Mouse (Mus musculus): Measurements from ENCODE around the gene Aff2. TPM values are rescaled to one million over a fixed set of nuclear protein-coding genes. Genes with fewer than 3 reads are reported as not detected.

Gene Aff2
- polyA plus RNA-seq, 1 experiment from 2014 or later = 17.7 TPM

GRCm38 (mm10) chrX:69502061-69502460 is 142.0 kb downstream of the Aff2 start:
- Histone ChIP-seq H3K4me2 (no peak overlapping the region), H3K9me3 (no peaks in the 10 kb centered on the region)
- WGBS = 45% methylated on average over 3 of the region's 3 CpGs

GRCm38 (mm10) chrX:69518040-69518575 is 158.0 kb downstream of the Aff2 start:
- ATAC-seq (replicated peaks) = no peak
- Histone ChIP-seq H3K36me3 (replicated peaks) (no peaks in the 10 kb centered on the region), H3K4me1 (no peaks in the 10 kb centered on the region), H3K9ac (no peak overlapping the region), H3K27ac (no peak overlapping the region), H3K27me3 (replicated peaks) (no peaks in the 10 kb centered on the region), H3K4me3 (no peak overlapping the region), H3K4me2 (no peak overlapping the region), H3K9me3 (no peaks in the 10 kb centered on the region)
- 48% methylated on average over 6 of the region's 6 CpGs for WGBS

More at GRCm38 (mm10) chrX:69502061-69502460, 142.0 kb downstream of the Aff2 start:
- H3K4me1 ChIP-seq = no peaks in the 10 kb centered on the region
- no peak overlapping the region for H3K4me3 ChIP-seq
- H3K36me3 ChIP-seq (replicated peaks) = no peaks in the 10 kb centered on the region
- no peak for ATAC-seq (replicated peaks)
- no peak overlapping the region for H3K9ac ChIP-seq
- H3K27ac ChIP-seq = no peak overlapping the region
- no peaks in the 10 kb centered on the region for H3K27me3 ChIP-seq (replicated peaks)

GRCm38 (mm10) chrX:69540811-69541210 is 180.7 kb downstream of the Aff2 start:
- H3K27ac ChIP-seq = no peak overlapping the region
- no peaks in the 10 kb centered on the region for H3K36me3 ChIP-seq (replicated peaks)
- no peak overlapping the region for H3K9ac ChIP-seq
- H3K9me3 ChIP-seq = no peaks in the 10 kb centered on the region
- no peak for ATAC-seq (replicated peaks)
- WGBS = 70% methylated on average over 1 of the region's 1 CpGs
- H3K4me2 ChIP-seq = no peak overlapping the region
- no peaks in the 10 kb centered on the region for H3K4me1 ChIP-seq
- no peaks in the 10 kb centered on the region for H3K27me3 ChIP-seq (replicated peaks)
- no peak overlapping the region for H3K4me3 ChIP-seq

- 77% methylated on average over 2 of the region's 2 CpGs for WGBS
- Histone ChIP-seq H3K36me3 (replicated peaks) (no peaks in the 10 kb centered on the region), H3K4me1 (no peaks in the 10 kb centered on the region), H3K27me3 (replicated peaks) (no peaks in the 10 kb centered on the region), H3K4me2 (no peak overlapping the region), H3K27ac (no peak overlapping the region), H3K4me3 (no peak overlapping the region), H3K9me3 (no peaks in the 10 kb centered on the region), H3K9ac (no peak overlapping the region)
- no peak for ATAC-seq (replicated peaks)
Measured at GRCm38 (mm10) chrX:69579903-69580459, 219.9 kb downstream of the Aff2 start.

- Histone ChIP-seq H3K9ac (no peak overlapping the region), H3K9me3 (no peaks in the 10 kb centered on the region), H3K27me3 (replicated peaks) (no peaks in the 10 kb centered on the region), H3K27ac (no peak overlapping the region), H3K36me3 (replicated peaks) (no peaks in the 10 kb centered on the region), H3K4me2 (no peak overlapping the region), H3K4me1 (no peaks in the 10 kb centered on the region), H3K4me3 (no peak overlapping the region)
- ATAC-seq (replicated peaks) = no peak
Measured at GRCm38 (mm10) chrX:69608793-69609192, 248.7 kb downstream of the Aff2 start.

- H3K4me3 ChIP-seq = no peak overlapping the region
- no peak overlapping the region for H3K4me2 ChIP-seq
- H3K27me3 ChIP-seq (replicated peaks) = no peaks in the 10 kb centered on the region
- no peaks in the 10 kb centered on the region for H3K4me1 ChIP-seq
- ATAC-seq (replicated peaks) = no peak
- no peaks in the 10 kb centered on the region for H3K9me3 ChIP-seq
- H3K36me3 ChIP-seq (replicated peaks) = no peaks in the 10 kb centered on the region
- H3K9ac ChIP-seq = no peak overlapping the region
- 57% methylated on average over 2 of the region's 2 CpGs for WGBS
- no peak overlapping the region for H3K27ac ChIP-seq
Measured at GRCm38 (mm10) chrX:69663038-69663437, 302.9 kb downstream of the Aff2 start.

- Histone ChIP-seq H3K4me2 (no peak overlapping the region), H3K27ac (no peak overlapping the region), H3K9me3 (no peaks in the 10 kb centered on the region), H3K9ac (no peak overlapping the region), H3K4me3 (no peak overlapping the region), H3K36me3 (replicated peaks) (no peaks in the 10 kb centered on the region), H3K27me3 (replicated peaks) (no peaks in the 10 kb centered on the region), H3K4me1 (no peaks in the 10 kb centered on the region)
- WGBS = 42% methylated on average over 3 of the region's 3 CpGs
- ATAC-seq (replicated peaks) = peak; percentile 75
Measured at GRCm38 (mm10) chrX:69666145-69666677, 306.1 kb downstream of the Aff2 start.

- 95% methylated on average over 1 of the region's 1 CpGs for WGBS
- H3K4me3 ChIP-seq = no peak overlapping the region
- no peak overlapping the region for H3K27ac ChIP-seq
- no peaks in the 10 kb centered on the region for H3K9me3 ChIP-seq
- H3K4me1 ChIP-seq = no peaks in the 10 kb centered on the region
- H3K36me3 ChIP-seq (replicated peaks) = no peaks in the 10 kb centered on the region
- no peak for ATAC-seq (replicated peaks)
- no peak overlapping the region for H3K9ac ChIP-seq
- H3K27me3 ChIP-seq (replicated peaks) = no peaks in the 10 kb centered on the region
- H3K4me2 ChIP-seq = no peak overlapping the region
Measured at GRCm38 (mm10) chrX:69675691-69676090, 315.6 kb downstream of the Aff2 start.

GRCm38 (mm10) chrX:69698840-69699239 is 338.7 kb downstream of the Aff2 start:
- Histone ChIP-seq H3K27me3 (replicated peaks) (no peaks in the 10 kb centered on the region), H3K27ac (no peak overlapping the region), H3K9ac (no peak overlapping the region), H3K9me3 (no peaks in the 10 kb centered on the region), H3K4me3 (no peak overlapping the region), H3K4me2 (no peak overlapping the region), H3K4me1 (no peaks in the 10 kb centered on the region), H3K36me3 (replicated peaks) (no peaks in the 10 kb centered on the region)
- ATAC-seq (replicated peaks) = no peak
- WGBS = 56% methylated on average over 4 of the region's 4 CpGs

GRCm38 (mm10) chrX:69738972-69739371 is 378.9 kb downstream of the Aff2 start:
- Histone ChIP-seq H3K27me3 (replicated peaks) (no peaks in the 10 kb centered on the region), H3K4me3 (no peak overlapping the region), H3K4me1 (no peaks in the 10 kb centered on the region), H3K9me3 (no peaks in the 10 kb centered on the region), H3K4me2 (no peak overlapping the region), H3K9ac (no peak overlapping the region), H3K36me3 (replicated peaks) (no peaks in the 10 kb centered on the region), H3K27ac (no peak overlapping the region)
- WGBS = 30% methylated on average over 3 of the region's 3 CpGs
- ATAC-seq (replicated peaks) = no peak

GRCm38 (mm10) chrX:69744962-69745597 is 385.0 kb downstream of the Aff2 start:
- no peaks in the 10 kb centered on the region for H3K36me3 ChIP-seq (replicated peaks)
- WGBS = 34% methylated on average over 3 of the region's 3 CpGs
- H3K27ac ChIP-seq = no peak overlapping the region
- no peak overlapping the region for H3K4me3 ChIP-seq
- no peak overlapping the region for H3K4me2 ChIP-seq
- no peaks in the 10 kb centered on the region for H3K4me1 ChIP-seq
- H3K27me3 ChIP-seq (replicated peaks) = no peaks in the 10 kb centered on the region
- ATAC-seq (replicated peaks) = no peak
- H3K9me3 ChIP-seq = no peaks in the 10 kb centered on the region
- H3K9ac ChIP-seq = no peak overlapping the region

- no peak for ATAC-seq (replicated peaks)
- Histone ChIP-seq H3K27me3 (replicated peaks) (no peaks in the 10 kb centered on the region), H3K4me1 (no peaks in the 10 kb centered on the region), H3K9ac (no peak overlapping the region), H3K36me3 (replicated peaks) (no peaks in the 10 kb centered on the region), H3K4me3 (no peak overlapping the region), H3K4me2 (no peak overlapping the region), H3K27ac (no peak overlapping the region), H3K9me3 (no peaks in the 10 kb centered on the region)
- 78% methylated on average over 2 of the region's 2 CpGs for WGBS
Measured at GRCm38 (mm10) chrX:69801890-69802439, 441.9 kb downstream of the Aff2 start.

Measured in midbrain, embryonic 15.5 days (tissue).